Mouse (Mus musculus): ENCODE measurements around the gene Man1b1. TPM values are rescaled to one million over a fixed set of nuclear protein-coding genes. Genes with fewer than 3 reads are reported as not detected.

Man1b1 gene
- 50.6 and 54.6 TPM in 2 replicates for polyA plus RNA-seq (2015; fragmentation: Nextera tagmentation; extraction: Ambion mirVana)

GRCm38 (mm10) chr2:25332286-25333160 lies at the start of gene Man1b1:
Gene Man1b1, plus strand, starts transcription at chr2:25332338.
- H3K4me1 ChIP-seq (replicated peaks; ENCODE audit: control insufficient read depth, insufficient read depth, low read length), result peaks cover 21% of the 10 kb centered on the region
- H3K4me3 ChIP-seq (replicated peaks; ENCODE audit: low read length), result peak within 1 kb of the TSS; percentile 81
- no peaks in the 10 kb centered on the region for H3K27me3 ChIP-seq (replicated peaks; ENCODE audit: control insufficient read depth, insufficient read depth, low read length)
- ATAC-seq, result peak; percentile 99
- peaks cover 14% of the 10 kb centered on the region for H3K36me3 ChIP-seq (ENCODE audit: control insufficient read depth, insufficient read depth)
- H3K4me2 ChIP-seq (ENCODE audit: low read length), result peak within 1 kb of the TSS; percentile 94
- H3K27ac ChIP-seq (ENCODE audit: low read length), result peak within 1 kb of the TSS; percentile 91
- H3K9me3 ChIP-seq (ENCODE audit: control insufficient read depth, low read length), result no peaks in the 10 kb centered on the region
- H3K9ac ChIP-seq (replicated peaks; ENCODE audit: low read depth, low read length), result peak within 1 kb of the TSS; percentile 90
- under 1% methylated on average over 78 of the region's 78 CpGs for WGBS

GRCm38 (mm10) chr2:25285551-25285950 lies 46.6 kb upstream of the Man1b1 start:
- Histone ChIP-seq H3K4me3 (replicated peaks; ENCODE audit: low read length) (no peak overlapping the region), H3K27me3 (replicated peaks; ENCODE audit: control insufficient read depth, insufficient read depth, low read length) (peaks cover 23% of the 10 kb centered on the region), H3K27ac (ENCODE audit: low read length) (no peak overlapping the region), H3K36me3 (ENCODE audit: control insufficient read depth, insufficient read depth) (peaks cover 23% of the 10 kb centered on the region), H3K9me3 (ENCODE audit: control insufficient read depth, low read length) (no peaks in the 10 kb centered on the region), H3K9ac (replicated peaks; ENCODE audit: low read depth, low read length) (no peak overlapping the region), H3K4me1 (replicated peaks; ENCODE audit: control insufficient read depth, insufficient read depth, low read length) (peaks cover 10% of the 10 kb centered on the region), H3K4me2 (ENCODE audit: low read length) (no peak overlapping the region)
- ATAC-seq, result no peak
- WGBS, result 94% methylated on average over 2 of the region's 2 CpGs

GRCm38 (mm10) chr2:25286314-25286713 lies 45.8 kb upstream of the Man1b1 start:
- WGBS, result 100% methylated on average over 1 of the region's 1 CpGs
- Histone ChIP-seq H3K4me2 (ENCODE audit: low read length) (no peak overlapping the region), H3K36me3 (ENCODE audit: control insufficient read depth, insufficient read depth) (peaks cover 18% of the 10 kb centered on the region), H3K4me1 (replicated peaks; ENCODE audit: control insufficient read depth, insufficient read depth, low read length) (peaks cover 18% of the 10 kb centered on the region), H3K9me3 (ENCODE audit: control insufficient read depth, low read length) (no peaks in the 10 kb centered on the region), H3K4me3 (replicated peaks; ENCODE audit: low read length) (no peak overlapping the region), H3K27ac (ENCODE audit: low read length) (no peak overlapping the region), H3K9ac (replicated peaks; ENCODE audit: low read depth, low read length) (no peak overlapping the region), H3K27me3 (replicated peaks; ENCODE audit: control insufficient read depth, insufficient read depth, low read length) (peaks cover 30% of the 10 kb centered on the region)
- no peak for ATAC-seq

GRCm38 (mm10) chr2:25286837-25287636 lies 45.1 kb upstream of the Man1b1 start:
- ATAC-seq, result no peak
- no peak overlapping the region for H3K4me2 ChIP-seq (ENCODE audit: low read length)
- H3K27ac ChIP-seq (ENCODE audit: low read length), result no peak overlapping the region
- H3K4me1 ChIP-seq (replicated peaks; ENCODE audit: control insufficient read depth, insufficient read depth, low read length), result peaks cover 21% of the 10 kb centered on the region
- no peaks in the 10 kb centered on the region for H3K9me3 ChIP-seq (ENCODE audit: control insufficient read depth, low read length)
- H3K36me3 ChIP-seq (ENCODE audit: control insufficient read depth, insufficient read depth), result peaks cover 17% of the 10 kb centered on the region
- 63% methylated on average over 7 of the region's 7 CpGs for WGBS
- peaks cover 37% of the 10 kb centered on the region for H3K27me3 ChIP-seq (replicated peaks; ENCODE audit: control insufficient read depth, insufficient read depth, low read length)
- no peak overlapping the region for H3K9ac ChIP-seq (replicated peaks; ENCODE audit: low read depth, low read length)
- H3K4me3 ChIP-seq (replicated peaks; ENCODE audit: low read length), result no peak overlapping the region

- Histone ChIP-seq H3K4me3 (replicated peaks; ENCODE audit: low read length) (no peak within 1 kb of the TSS), H3K36me3 (ENCODE audit: control insufficient read depth, insufficient read depth) (peaks cover 16% of the 10 kb centered on the region; the same call in 1 of the 2 replicates), H3K9me3 (ENCODE audit: control insufficient read depth, low read length) (no peaks in the 10 kb centered on the region), H3K4me1 (replicated peaks; ENCODE audit: control insufficient read depth, insufficient read depth, low read length) (peaks cover 28% of the 10 kb centered on the region), H3K27me3 (replicated peaks; ENCODE audit: control insufficient read depth, insufficient read depth, low read length) (peaks cover 48% of the 10 kb centered on the region), H3K27ac (ENCODE audit: low read length) (no peak within 1 kb of the TSS), H3K4me2 (ENCODE audit: low read length) (no peak within 1 kb of the TSS), H3K9ac (replicated peaks; ENCODE audit: low read depth, low read length) (no peak within 1 kb of the TSS)
- no peak for ATAC-seq
- WGBS, result 73% methylated on average over 6 of the region's 6 CpGs
Observed at GRCm38 (mm10) chr2:25287927-25288649, 44.0 kb upstream of the Man1b1 start, which contains the start of gene Tmem210. Gene Tmem210, plus strand, starts transcription at chr2:25288145.

- WGBS, result 79% methylated on average over 7 of the region's 7 CpGs
- no peak for ATAC-seq
- Histone ChIP-seq H3K27me3 (replicated peaks; ENCODE audit: control insufficient read depth, insufficient read depth, low read length) (peaks cover 49% of the 10 kb centered on the region), H3K9ac (replicated peaks; ENCODE audit: low read depth, low read length) (no peak overlapping the region), H3K4me1 (replicated peaks; ENCODE audit: control insufficient read depth, insufficient read depth, low read length) (peaks cover 28% of the 10 kb centered on the region), H3K9me3 (ENCODE audit: control insufficient read depth, low read length) (no peaks in the 10 kb centered on the region), H3K4me2 (ENCODE audit: low read length) (no peak overlapping the region), H3K4me3 (replicated peaks; ENCODE audit: low read length) (no peak overlapping the region), H3K36me3 (ENCODE audit: control insufficient read depth, insufficient read depth) (peaks cover 13% of the 10 kb centered on the region; the same call in 1 of the 2 replicates), H3K27ac (ENCODE audit: low read length) (no peak overlapping the region)
Observed at GRCm38 (mm10) chr2:25288734-25289345, 43.3 kb upstream of the Man1b1 start.

GRCm38 (mm10) chr2:25289651-25290050 lies 42.5 kb upstream of the Man1b1 start, which contains the start of gene Lrrc26:
Gene Lrrc26, plus strand, starts transcription at chr2:25289915.
- Histone ChIP-seq H3K9me3 (ENCODE audit: control insufficient read depth, low read length) (no peaks in the 10 kb centered on the region), H3K4me3 (replicated peaks; ENCODE audit: low read length) (peak within 1 kb of the TSS; percentile 25), H3K4me2 (ENCODE audit: low read length) (peak within 1 kb of the TSS; percentile 49), H3K9ac (replicated peaks; ENCODE audit: low read depth, low read length) (peak within 1 kb of the TSS; percentile 35; the same call in 1 of the 2 replicates), H3K4me1 (replicated peaks; ENCODE audit: control insufficient read depth, insufficient read depth, low read length) (peaks cover 28% of the 10 kb centered on the region), H3K27me3 (replicated peaks; ENCODE audit: control insufficient read depth, insufficient read depth, low read length) (peaks cover 49% of the 10 kb centered on the region), H3K27ac (ENCODE audit: low read length) (no peak within 1 kb of the TSS), H3K36me3 (ENCODE audit: control insufficient read depth, insufficient read depth) (peaks cover 9% of the 10 kb centered on the region; the same call in 1 of the 2 replicates)
- no peak for ATAC-seq
- 10% methylated on average over 11 of the region's 11 CpGs for WGBS

GRCm38 (mm10) chr2:25290101-25290815 lies 41.9 kb upstream of the Man1b1 start:
- Histone ChIP-seq H3K4me3 (replicated peaks; ENCODE audit: low read length) (peak overlapping the region; percentile 25), H3K4me1 (replicated peaks; ENCODE audit: control insufficient read depth, insufficient read depth, low read length) (peaks cover 28% of the 10 kb centered on the region), H3K27me3 (replicated peaks; ENCODE audit: control insufficient read depth, insufficient read depth, low read length) (peaks cover 52% of the 10 kb centered on the region), H3K9ac (replicated peaks; ENCODE audit: low read depth, low read length) (peak overlapping the region; percentile 35; the same call in 1 of the 2 replicates), H3K36me3 (ENCODE audit: control insufficient read depth, insufficient read depth) (peaks cover 7% of the 10 kb centered on the region; the same call in 1 of the 2 replicates), H3K9me3 (ENCODE audit: control insufficient read depth, low read length) (no peaks in the 10 kb centered on the region), H3K27ac (ENCODE audit: low read length) (no peak overlapping the region), H3K4me2 (ENCODE audit: low read length) (peak overlapping the region; percentile 49)
- WGBS, result 2% methylated on average over 54 of the region's 54 CpGs
- peak; percentile 38; the same call in 1 of the 2 replicates for ATAC-seq
